Mouse (Mus musculus): ENCODE measurements at regions not wholly inside any gene's neighbourhood (a gene's known extent, or its start where the extent isn't known, plus 50 kb on each side); places are given as distances from the start of the nearest gene placed in this dataset.

GRCm38 (mm10) chr9:11381648-11382075 is 477.1 kb upstream of the Cntn5 start:
- no peak for TF ChIP-seq TCF12 (IDR thresholded peaks at IDR 0.05; ENCODE audit: insufficient read depth, poor library complexity, severe bottlenecking)
- TF ChIP-seq MYOG (IDR thresholded peaks at IDR 0.05; ENCODE audit: control insufficient read depth in 1 of 3, insufficient read depth in 1 of 3, insufficient read length in 2 of 3, low read depth in 2 of 3) = no peak
- no peak for TF ChIP-seq POLR2A (IDR thresholded peaks at IDR 0.05; ENCODE audit: insufficient read length, low read depth)
- TF ChIP-seq MYOD1 (IDR thresholded peaks at IDR 0.05; ENCODE audit: control insufficient read depth in 1 of 3, insufficient read length in 2 of 3, low read depth in 2 of 3) = no peak
- TF ChIP-seq E2F4 (IDR thresholded peaks at IDR 0.05; ENCODE audit: insufficient read depth) = no peak
- TF ChIP-seq POLR2AphosphoS2 (IDR thresholded peaks at IDR 0.05; ENCODE audit: insufficient read length, low read depth) = no peak
- TF ChIP-seq MAX (IDR thresholded peaks at IDR 0.05; ENCODE audit: low read depth) = no peak
